Mouse (Mus musculus) regulatory T cell (primary cell): ENCODE measurements around the gene Nxn.
"Not testable (repeated sequence)": the region's sequence is repeated elsewhere in the genome, so short reads cannot be mapped to it uniquely, and the experiment has no call there.

Experiments
- in situ Hi-C: fragments of 300-600 bp; cut with MboI, MseI; formaldehyde crosslinking; loops from one replicate; pipeline ENCODE4 v1.15.1; 2025; ENCODE audit warnings: high pct_unique_total_duplicates

Nxn gene

DNA sequence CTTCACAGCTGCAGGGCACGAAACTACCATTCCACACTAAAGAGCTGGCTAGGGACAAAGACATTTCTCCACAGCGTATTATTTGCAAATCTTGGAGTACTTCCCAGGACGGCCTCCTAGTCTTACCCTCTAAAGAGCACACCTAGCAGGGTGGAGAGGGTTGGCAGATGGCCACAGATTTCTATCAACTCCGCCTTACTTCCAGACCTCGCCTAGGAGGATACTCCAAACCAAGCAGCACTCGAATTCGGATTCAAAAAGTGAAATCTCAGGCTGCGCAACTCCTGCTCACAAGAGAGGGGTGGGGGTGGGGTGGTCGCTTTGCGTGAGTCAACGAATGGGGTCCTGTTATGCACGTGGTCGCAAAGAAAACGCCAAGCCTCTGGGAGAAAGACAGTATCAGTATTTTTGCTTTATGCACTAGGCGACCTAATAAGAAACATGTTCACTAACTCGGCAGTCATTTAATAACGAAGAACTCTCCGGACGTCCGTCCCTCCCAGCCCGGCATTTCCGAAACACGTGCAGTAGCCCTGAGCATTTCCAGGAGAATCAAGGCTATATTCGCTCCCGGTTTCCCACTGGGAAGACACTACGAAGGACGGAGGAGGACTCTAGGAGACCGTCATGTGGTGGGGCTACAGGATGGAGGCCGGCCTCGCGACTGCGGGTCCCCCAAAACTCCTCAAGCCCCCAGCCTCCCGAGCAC is 182.1 kb downstream of the Nxn start:
- in situ Hi-C loops: no loop called here

DNA sequence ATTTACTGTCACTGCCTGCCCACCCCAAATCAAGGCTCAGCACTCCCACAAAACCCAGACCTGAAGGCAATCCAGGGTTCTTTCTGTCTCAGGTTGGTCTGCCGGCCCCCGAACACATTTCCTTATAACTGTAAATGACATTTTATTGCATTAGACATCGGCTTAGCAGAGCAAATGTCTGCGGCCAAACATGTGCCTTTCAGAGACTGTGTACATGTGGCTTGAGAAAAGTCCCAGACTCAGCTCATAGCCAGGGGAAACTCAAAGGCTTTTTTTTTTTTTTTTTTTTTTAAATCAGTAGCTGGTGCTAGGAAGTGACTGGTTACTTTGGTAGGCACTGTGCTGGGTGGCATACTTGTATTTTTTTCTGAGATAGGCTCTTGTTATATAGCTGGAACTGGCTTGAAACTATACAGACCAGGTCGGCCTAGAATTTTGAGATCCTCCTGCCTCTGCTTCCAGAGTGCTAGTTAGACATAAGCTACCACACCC is 182.8 kb downstream of the Nxn start:
- in situ Hi-C loops: no loop called here

DNA sequence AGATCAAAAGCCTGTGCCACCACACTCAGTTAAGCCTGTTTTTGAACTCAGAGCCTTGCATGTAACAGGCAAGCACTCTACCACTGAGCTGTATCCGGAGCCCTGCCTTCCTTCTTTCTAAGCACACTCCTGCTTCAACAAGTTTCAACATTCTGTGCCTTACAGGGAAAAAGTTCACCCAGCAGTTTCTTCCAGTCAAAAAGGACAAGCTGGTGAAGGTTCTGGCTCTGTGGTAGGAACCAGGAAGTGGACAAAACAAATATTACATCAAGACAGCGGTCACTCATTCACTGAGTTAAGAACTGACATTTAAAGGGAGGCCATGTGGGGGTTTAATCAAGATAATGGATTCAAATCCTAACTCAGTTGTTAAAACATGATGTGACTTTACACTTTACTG is 183.9 kb downstream of the Nxn start:
- in situ Hi-C loops: no loop called here

DNA sequence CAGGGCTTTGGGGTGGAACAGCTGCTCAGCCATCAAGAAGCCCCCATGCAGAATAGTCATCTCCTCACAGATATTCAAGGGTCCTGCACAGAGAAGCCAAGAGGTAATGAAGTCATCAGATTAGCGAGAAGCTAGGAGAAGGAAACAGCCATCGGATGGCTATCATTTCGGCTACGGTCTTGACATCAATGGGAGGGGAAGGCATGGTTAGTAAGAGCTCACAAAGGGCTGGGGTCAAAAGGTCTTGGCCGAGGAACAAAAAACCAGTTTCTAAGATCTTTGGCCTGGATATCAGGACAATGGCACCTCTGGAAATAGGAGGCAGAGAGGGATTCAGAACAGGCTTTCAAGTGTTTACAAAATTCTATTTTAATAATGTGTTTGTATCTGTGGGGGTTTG is 185.1 kb downstream of the Nxn start:
- in situ Hi-C loops: no loop called here

DNA sequence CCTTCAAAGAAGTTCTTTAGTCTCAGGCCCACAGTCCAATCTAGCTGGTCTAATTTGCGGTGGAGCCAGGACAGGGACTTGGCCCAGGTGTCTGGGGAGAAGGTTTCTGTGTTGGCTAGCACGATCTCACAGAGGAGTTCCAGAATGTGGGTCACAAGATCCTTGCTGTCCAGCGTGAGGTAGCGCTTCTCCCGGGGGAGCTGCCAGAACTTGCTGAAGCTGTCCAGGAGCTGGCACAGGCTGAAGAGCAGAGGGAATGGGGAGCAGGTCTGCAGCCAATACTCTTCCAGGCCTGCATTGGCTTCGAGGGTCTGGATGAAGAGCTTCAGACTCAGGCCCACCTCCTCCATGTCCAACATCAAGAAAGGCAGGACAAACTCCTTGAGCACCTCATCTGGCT is 187.3 kb downstream of the Nxn start:
- in situ Hi-C loops: not testable (repeated sequence)

DNA sequence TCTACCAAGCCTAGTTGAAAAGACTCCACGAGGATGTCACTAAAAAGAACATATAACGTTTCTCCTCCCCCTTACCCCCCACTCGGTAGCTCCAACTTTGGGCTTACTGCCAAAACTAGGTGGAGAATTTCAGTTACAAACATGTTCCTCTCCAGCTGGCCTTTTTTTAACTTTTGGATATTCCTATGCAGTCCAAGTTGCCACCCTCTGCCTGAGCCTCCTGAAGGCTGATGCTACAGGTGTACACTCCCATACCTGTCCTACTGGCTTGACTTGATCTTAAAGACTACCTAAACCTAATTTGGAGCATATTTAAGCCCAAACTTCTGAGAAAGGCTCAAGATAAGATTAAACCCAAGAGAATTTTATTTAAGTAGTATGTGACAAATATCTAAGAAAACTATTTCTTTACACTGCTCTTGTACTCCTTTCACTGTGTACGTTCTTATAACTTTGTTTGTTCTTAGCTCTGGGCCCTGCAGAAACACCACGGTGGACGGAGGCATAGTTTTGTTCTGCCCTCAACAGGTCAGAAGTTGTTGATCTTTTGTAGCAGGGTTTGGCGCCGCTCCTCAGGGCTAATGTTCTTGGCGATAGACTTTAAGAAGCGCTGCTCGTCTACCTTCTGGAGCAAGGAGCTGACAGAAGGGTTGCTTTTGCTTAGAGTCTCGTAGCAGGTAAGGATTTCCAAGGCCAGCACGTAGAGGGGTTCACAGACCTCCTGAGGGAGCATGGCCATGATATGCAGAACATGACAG is 188.5 kb downstream of the Nxn start:
- in situ Hi-C loops: no loop called here
